Comparison of ENCODE assay signal across 12 mouse cellular contexts in the genomic region with DNA sequence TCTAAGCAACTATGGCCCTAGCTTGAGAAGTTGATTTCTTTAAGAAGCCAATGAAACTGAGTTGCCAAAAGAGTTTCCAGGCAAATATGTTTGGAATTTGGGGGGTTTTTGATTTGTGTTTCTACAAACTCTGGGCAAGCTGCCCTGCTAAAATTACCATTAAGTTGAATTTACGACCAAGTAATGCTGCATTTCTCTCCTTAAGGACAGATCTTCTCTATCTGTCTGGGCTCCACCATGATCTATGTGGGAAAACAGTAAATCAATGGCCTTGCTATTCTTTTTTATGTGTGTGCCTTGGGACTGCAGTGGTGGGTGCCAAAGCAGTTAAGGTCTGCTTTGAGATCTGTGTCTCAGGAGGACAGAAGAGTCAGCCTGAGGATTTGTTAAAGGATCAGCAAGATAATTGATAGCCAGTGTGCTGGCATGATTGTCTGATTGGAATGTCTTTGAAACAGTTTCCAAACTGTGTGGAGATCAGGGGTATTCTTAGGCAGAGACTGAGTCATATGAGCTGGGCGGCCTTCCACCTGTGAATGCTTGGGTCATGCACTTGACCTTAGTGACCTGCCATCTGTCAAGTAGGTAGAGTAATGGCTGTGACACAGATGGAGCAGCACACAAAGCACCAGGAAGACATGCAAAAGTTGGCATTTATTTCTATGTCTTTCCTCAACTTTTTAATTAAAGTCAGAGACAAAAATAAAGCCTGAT.
DNase-seq lines count a peak whose midpoint lies in the region; ATAC-seq lines count a peak whose summit lies in the region.
"Had no signal": no experiment of that assay in that cellular context is flagged by ENCODE, and none has a peak within 500 bp of the region (broad histone marks: within the 10 kb centered on the region; RNA-seq: fewer than 3 reads in every experiment).

No protein-coding gene starts in this region.

- no peak overlapping the region for H3K9ac ChIP-seq in neural tube, embryonic 15.5 days (replicated peaks)
- no peak overlapping the region for H3K9ac ChIP-seq in kidney, embryonic 15.5 days
- H3K9ac ChIP-seq: forebrain, embryonic 12.5 days; hindbrain, embryonic 14.5 days; liver, embryonic 15.5 days had no signal

- no peak overlapping the region for H3K27ac ChIP-seq in neural tube, embryonic 15.5 days (replicated peaks)
- 0 out of 2 replicates have a peak overlapping the region, but pooled peaks have one; percentile 27 for H3K27ac ChIP-seq in kidney, embryonic 15.5 days
- H3K27ac ChIP-seq: forebrain, embryonic 12.5 days; hindbrain, embryonic 14.5 days; layer of hippocampus, adult 2 months; liver, embryonic 15.5 days had no signal

- no peak for ATAC-seq in neural tube, embryonic 15.5 days (ENCODE audit: low FRiP score)
- no peak for ATAC-seq in kidney, embryonic 15.5 days (replicated peaks; ENCODE audit: low FRiP score)
- ATAC-seq in erythroid progenitor cell, adult 5-6 weeks (replicated peaks; ENCODE audit: low FRiP score, poor library complexity, severe bottlenecking): no peak

- no peaks in the 10 kb centered on the region for H3K36me3 ChIP-seq in neural tube, embryonic 15.5 days
- no peaks in the 10 kb centered on the region for H3K36me3 ChIP-seq in kidney, embryonic 15.5 days
- H3K36me3 ChIP-seq: forebrain, embryonic 12.5 days; liver, embryonic 15.5 days had no signal

- no peak overlapping the region for H3K4me2 ChIP-seq in neural tube, embryonic 15.5 days
- no peak overlapping the region for H3K4me2 ChIP-seq in kidney, embryonic 15.5 days
- H3K4me2 ChIP-seq: forebrain, embryonic 12.5 days; hindbrain, embryonic 14.5 days; liver, embryonic 15.5 days had no signal

- H3K27me3 ChIP-seq in neural tube, embryonic 15.5 days (replicated peaks): no peaks in the 10 kb centered on the region
- H3K27me3 ChIP-seq in kidney, embryonic 15.5 days: no peaks in the 10 kb centered on the region
- H3K27me3 ChIP-seq: forebrain, embryonic 12.5 days; liver, embryonic 15.5 days had no signal

- no peaks in the 10 kb centered on the region for H3K4me1 ChIP-seq in neural tube, embryonic 15.5 days
- peaks cover 4% of the 10 kb centered on the region; the same call in 1 of the 2 replicates for H3K4me1 ChIP-seq in kidney, embryonic 15.5 days
- H3K4me1 ChIP-seq: forebrain, embryonic 12.5 days; liver, embryonic 15.5 days had no signal

- 73% methylated on average over 2 of the region's 2 CpGs for whole genome bisulfite sequencing in neural tube, embryonic 15.5 days
- WGBS in kidney, embryonic 15.5 days: 40% methylated on average over 2 of the region's 2 CpGs

- H3K4me3 ChIP-seq in neural tube, embryonic 15.5 days (replicated peaks): no peak overlapping the region
- no peak overlapping the region for H3K4me3 ChIP-seq in kidney, embryonic 15.5 days (replicated peaks)
- H3K4me3 ChIP-seq: forebrain, embryonic 12.5 days; layer of hippocampus, adult 2 months; liver, embryonic 15.5 days had no signal

- no peaks in the 10 kb centered on the region for H3K9me3 ChIP-seq in neural tube, embryonic 15.5 days (replicated peaks)
- H3K9me3 ChIP-seq in kidney, embryonic 15.5 days (replicated peaks): no peaks in the 10 kb centered on the region
- H3K9me3 ChIP-seq: forebrain, embryonic 12.5 days; liver, embryonic 15.5 days had no signal

- peak; percentile 36 for DNase-seq in neural tube, embryonic 10.5 days (ENCODE audit: extremely low spot score, low spot score)
- DNase-seq in embryo, embryonic 10.5 days (ENCODE audit: low spot score): peak; percentile 59
- DNase-seq in urinary bladder, postnatal 4 days (ENCODE audit: low spot score in 2 of 2): no peak
- no peak for DNase-seq in cerebellum, postnatal 25 days
- DNase-seq: gastrocnemius, postnatal 14 days had no signal

Comparison
In these comparisons a context has a peak if more than half of its experiments do, and no peak if none do; other contexts are left out.
1. DNase-seq: peak in neural tube, embryonic 10.5 days (single experiment) and embryo, embryonic 10.5 days (single experiment); none in urinary bladder, postnatal 4 days (0 of 2) and cerebellum, postnatal 25 days (0 of 2).